Mouse (Mus musculus) layer of hippocampus, adult 11-12 months (tissue): ENCODE results near the gene Apol9a.
"Not testable (repeated sequence)": the region's sequence is repeated elsewhere in the genome, so short reads cannot be mapped to it uniquely, and the experiment has no call there.

ENCODE experiments used
- DNase-seq: peaks from one replicate; pipeline ENCODE4 v3.0.0; 2022; ENCODE audit warnings: low spot score

Gene Apol9a

GRCm38 (mm10) chr15:77411035-77411434 is at the start of gene Apol9a:
Gene Apol9a, minus strand, starts transcription at chr15:77411135.
- DNase-seq = not testable (repeated sequence)

- DNase-seq = not testable (repeated sequence)
These were observed 39.0 kb upstream of the Apol9a start for GRCm38 (mm10) chr15:77449927-77450326.

GRCm38 (mm10) chr15:77447392-77447791 is 36.5 kb upstream of the Apol9a start, which contains the start of gene Apol7b:
Gene Apol7b, minus strand, starts transcription at chr15:77447492.
- DNase-seq = not testable (repeated sequence)

- DNase-seq = not testable (repeated sequence)
These were observed 34.7 kb upstream of the Apol9a start for GRCm38 (mm10) chr15:77445668-77446067.

- peak; percentile 24 for DNase-seq
These were observed 33.8 kb upstream of the Apol9a start for GRCm38 (mm10) chr15:77444746-77445145.

GRCm38 (mm10) chr15:77428690-77429448 is 17.9 kb upstream of the Apol9a start:
- DNase-seq = not testable (repeated sequence)

- not testable (repeated sequence) for DNase-seq
These were observed 12.0 kb upstream of the Apol9a start for GRCm38 (mm10) chr15:77422925-77423324.

GRCm38 (mm10) chr15:77419657-77420056 is 8.7 kb upstream of the Apol9a start:
- not testable (repeated sequence) for DNase-seq

- not testable (repeated sequence) for DNase-seq
These were observed 5.9 kb upstream of the Apol9a start for GRCm38 (mm10) chr15:77416655-77417333.

GRCm38 (mm10) chr15:77415653-77416052 is 4.7 kb upstream of the Apol9a start:
- DNase-seq = not testable (repeated sequence)

- not testable (repeated sequence) for DNase-seq
These were observed 1.8 kb upstream of the Apol9a start for GRCm38 (mm10) chr15:77412695-77413094.

GRCm38 (mm10) chr15:77406370-77406769 is 4.6 kb downstream of the Apol9a start:
- DNase-seq = not testable (repeated sequence)

- DNase-seq = not testable (repeated sequence)
These were observed 11.9 kb downstream of the Apol9a start, which contains the start of gene Apol7a for GRCm38 (mm10) chr15:77399027-77399426. Gene Apol7a, minus strand, starts transcription at chr15:77399110.

GRCm38 (mm10) chr15:77397450-77398132 is 13.3 kb downstream of the Apol9a start:
- DNase-seq = not testable (repeated sequence)

- DNase-seq = not testable (repeated sequence)
These were observed 17.1 kb downstream of the Apol9a start for GRCm38 (mm10) chr15:77393832-77394231.

GRCm38 (mm10) chr15:77387462-77387861 is 23.5 kb downstream of the Apol9a start:
- DNase-seq = no peak

- no peak for DNase-seq
These were observed 26.4 kb downstream of the Apol9a start for GRCm38 (mm10) chr15:77384340-77385030.

GRCm38 (mm10) chr15:77382880-77383279 is 28.1 kb downstream of the Apol9a start:
- no peak for DNase-seq

- no peak for DNase-seq
These were observed 28.6 kb downstream of the Apol9a start for GRCm38 (mm10) chr15:77382271-77382850.

- no peak for DNase-seq
These were observed 29.5 kb downstream of the Apol9a start for GRCm38 (mm10) chr15:77381481-77381880.

GRCm38 (mm10) chr15:77379921-77380320 is 31.0 kb downstream of the Apol9a start:
- no peak for DNase-seq
